Mouse (Mus musculus) small intestine, adult 2 months (tissue): Measurements from ENCODE around the gene Nucb2. TPM values are rescaled to one million over a fixed set of nuclear protein-coding genes. Genes with fewer than 3 reads are reported as not detected.
A peak's percentile ranks its signal among the peaks of the same experiment; 100 is the strongest.

ENCODE experiments used
- H3K27ac ChIP-seq: fragments of 200-500 bp; 2 replicates; pipeline ENCODE4 v1.5.1; 2012; ENCODE audit warnings: low read depth, low read length, control low read depth, inconsistent platforms; ENCODE audit not compliant: insufficient read depth
- H3K27me3 ChIP-seq: fragments of 200-500 bp; 2 replicates; pipeline ENCODE4 v1.6.1; 2012; ENCODE audit warnings: mild to moderate bottlenecking, moderate library complexity, low read length, inconsistent platforms; ENCODE audit not compliant: control insufficient read depth, insufficient read depth
- H3K36me3 ChIP-seq: fragments of 200-500 bp; 2 replicates; pipeline ENCODE4 v1.6.1; 2012; ENCODE audit warnings: mild to moderate bottlenecking, low read length, control low read depth, inconsistent platforms; ENCODE audit not compliant: control insufficient read depth, insufficient read depth
- H3K4me1 ChIP-seq: fragments of 200-500 bp; 2 replicates; pipeline ENCODE4 v1.6.1; 2012; ENCODE audit warnings: low read length, inconsistent platforms, mixed read lengths; ENCODE audit not compliant: control insufficient read depth, insufficient read depth, insufficient read length
- H3K4me3 ChIP-seq: fragments of 200-500 bp; 2 replicates; pipeline ENCODE4 v1.5.1; 2012; ENCODE audit warnings: low read depth, mild to moderate bottlenecking, control low read depth, inconsistent platforms, low read length, moderate library complexity
- CTCF ChIP-seq: fragments of 200-500 bp; IDR thresholded peaks from 2 replicates; pipeline ENCODE4 v1.5.1; 2012; ENCODE audit warnings: low read depth, mild to moderate bottlenecking, control low read depth, inconsistent platforms, low read length, moderate library complexity, mixed read lengths; ENCODE audit not compliant: insufficient replicate concordance, insufficient read length; ENCODE audit errors: extremely low read depth
- POLR2A ChIP-seq: fragments of 200-500 bp; IDR thresholded peaks from 2 replicates; pipeline ENCODE4 v1.6.1; 2012; ENCODE audit warnings: low read depth, mild to moderate bottlenecking, control low read depth, inconsistent platforms, low read length, moderate library complexity
- WGBS: fragments of 180-500 bp; shearing (Covaris S2); methylation state at CpG from one replicate; pipeline ENCODE4 v1.1.7; 2018; 5-methylcytosine and 5-hydroxymethylcytosine counted together
- polyA plus RNA-seq: library from polyadenylated mRNA; depleted of rRNA; stranded (reverse); fragments of >200 nt; gene quantifications from 2 replicates; pipeline ENCODE4 v1.2.3, GENCODE M21; 2012; rRNA removed

Nucb2 gene
- 1.1 TPM in 2 replicates for polyA plus RNA-seq

- H3K36me3 ChIP-seq: no peaks in the 10 kb centered on the region
- H3K27me3 ChIP-seq: no peaks in the 10 kb centered on the region; the same call in 1 of the 2 replicates
- peak within 1 kb of the TSS; percentile 92 for H3K4me3 ChIP-seq
- WGBS: under 1% methylated on average over 51 of the region's 51 CpGs
- H3K27ac ChIP-seq: no peak within 1 kb of the TSS
- 0 out of 2 replicates have a peak, but pooled peaks cover 5% of the 10 kb centered on the region for H3K4me1 ChIP-seq
- TF ChIP-seq POLR2A (peak; percentile 46), CTCF (peak; percentile 22; the same call in 1 of the 2 replicates)
Measured at GRCm38 (mm10) chr7:116503879-116504817, at the start of gene Nucb2. Nucb2 (plus strand) TSS chr7:116504369.

GRCm38 (mm10) chr7:116456964-116457363 is 47.2 kb upstream of the Nucb2 start:
- H3K27ac ChIP-seq: peak overlapping the region; percentile 88
- TF ChIP-seq CTCF (no peak), POLR2A (no peak)
- 14% methylated on average over 4 of the region's 4 CpGs for WGBS

GRCm38 (mm10) chr7:116457391-116457790 is 46.8 kb upstream of the Nucb2 start:
- Histone ChIP-seq H3K27ac (peak overlapping the region; percentile 65), H3K4me1 (peaks cover 11% of the 10 kb centered on the region), H3K4me3 (no peak overlapping the region), H3K36me3 (no peaks in the 10 kb centered on the region), H3K27me3 (no peaks in the 10 kb centered on the region)
- 62% methylated on average over 6 of the region's 6 CpGs for WGBS
- TF ChIP-seq CTCF: no peak
- TF ChIP-seq POLR2A: no peak

More at GRCm38 (mm10) chr7:116456964-116457363, 47.2 kb upstream of the Nucb2 start:
- Histone ChIP-seq H3K36me3 (no peaks in the 10 kb centered on the region), H3K27me3 (no peaks in the 10 kb centered on the region), H3K4me1 (peaks cover 11% of the 10 kb centered on the region), H3K4me3 (no peak overlapping the region)

- 3% methylated on average over 3 of the region's 3 CpGs for WGBS
- TF ChIP-seq POLR2A (no peak), CTCF (no peak)
- H3K27ac ChIP-seq: peak overlapping the region; percentile 85
Measured at GRCm38 (mm10) chr7:116458985-116459441, 45.2 kb upstream of the Nucb2 start.

GRCm38 (mm10) chr7:116462114-116462513 is 42.1 kb upstream of the Nucb2 start:
- 37% methylated on average over 8 of the region's 8 CpGs for WGBS
- H3K27ac ChIP-seq: no peak overlapping the region
- H3K36me3 ChIP-seq: no peaks in the 10 kb centered on the region
- TF ChIP-seq CTCF: no peak
- no peak for TF ChIP-seq POLR2A
- H3K27me3 ChIP-seq: no peaks in the 10 kb centered on the region
- H3K4me3 ChIP-seq: no peak overlapping the region
- peaks cover 8% of the 10 kb centered on the region for H3K4me1 ChIP-seq

More at GRCm38 (mm10) chr7:116458985-116459441, 45.2 kb upstream of the Nucb2 start:
- Histone ChIP-seq H3K4me1 (peaks cover 11% of the 10 kb centered on the region), H3K4me3 (no peak overlapping the region), H3K27me3 (no peaks in the 10 kb centered on the region), H3K36me3 (no peaks in the 10 kb centered on the region)

- Histone ChIP-seq H3K27ac (0 out of 2 replicates have a peak overlapping the region, but pooled peaks have one; percentile 25), H3K4me1 (no peaks in the 10 kb centered on the region), H3K27me3 (no peaks in the 10 kb centered on the region), H3K4me3 (no peak overlapping the region), H3K36me3 (no peaks in the 10 kb centered on the region)
- TF ChIP-seq POLR2A (no peak), CTCF (no peak)
Measured at GRCm38 (mm10) chr7:116475836-116476235, 28.3 kb upstream of the Nucb2 start.

GRCm38 (mm10) chr7:116476264-116476663 is 27.9 kb upstream of the Nucb2 start:
- WGBS: 67% methylated on average over 5 of the region's 5 CpGs
- Histone ChIP-seq H3K27me3 (no peaks in the 10 kb centered on the region), H3K36me3 (no peaks in the 10 kb centered on the region), H3K27ac (0 out of 2 replicates have a peak overlapping the region, but pooled peaks have one; percentile 25), H3K4me1 (no peaks in the 10 kb centered on the region), H3K4me3 (no peak overlapping the region)
- no peak for TF ChIP-seq CTCF
- TF ChIP-seq POLR2A: no peak

- TF ChIP-seq POLR2A (no peak), CTCF (no peak)
- Histone ChIP-seq H3K27ac (no peak overlapping the region), H3K27me3 (no peaks in the 10 kb centered on the region), H3K4me3 (no peak overlapping the region), H3K36me3 (no peaks in the 10 kb centered on the region), H3K4me1 (peaks cover 3% of the 10 kb centered on the region; the same call in 1 of the 2 replicates)
- 12% methylated on average over 1 of the region's 1 CpGs for WGBS
Measured at GRCm38 (mm10) chr7:116483106-116483505, 21.1 kb upstream of the Nucb2 start.
